Mouse (Mus musculus) gastrocnemius, adult 8-10 months (tissue): Measurements from ENCODE around the gene Vps37b. TPM values are rescaled to one million over a fixed set of nuclear protein-coding genes. Genes with fewer than 3 reads are reported as not detected.
"Not testable (repeated sequence)": the region's sequence is repeated elsewhere in the genome, so short reads cannot be mapped to it uniquely, and the experiment has no call there.

ENCODE experiments used
- DNase-seq, 2 experiments: peaks; one replicate each; pipeline ENCODE4 v3.0.0; 2022; ENCODE audit warnings: low spot score in 2 of 2
- total RNA-seq, 4 experiments: library from RNA; stranded (reverse); gene quantifications; 2 replicates each; pipeline ENCODE4 v1.2.4; 2022

Vps37b gene
- total RNA-seq = 1 to 10 TPM; 4.6 to 6.2 (median 5.1) TPM

DNA sequence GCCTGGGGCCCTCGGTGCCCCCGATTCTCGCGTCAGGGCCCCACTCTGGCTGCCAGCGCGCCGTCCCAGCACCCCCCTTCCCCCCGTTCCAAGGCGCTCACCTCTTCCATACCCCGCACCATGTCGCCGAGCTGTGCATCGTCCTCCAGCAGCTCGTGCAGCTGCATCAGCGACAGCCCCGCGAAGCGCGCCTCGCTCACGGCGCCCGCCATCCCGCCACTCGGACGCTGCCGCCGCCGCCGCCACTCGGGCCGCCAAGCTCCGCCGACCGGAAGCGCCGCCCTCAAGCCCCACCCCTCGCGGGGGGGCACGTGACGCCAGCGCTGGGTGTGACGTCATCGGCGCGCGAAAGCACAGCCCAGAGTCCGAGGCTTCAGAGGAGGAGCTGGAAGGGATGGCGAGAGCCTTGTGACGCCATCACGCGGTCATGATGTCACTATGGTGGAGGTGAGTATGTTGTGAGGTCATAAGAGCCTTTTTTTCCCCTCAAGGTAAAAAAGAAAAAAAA lies at the start of gene Vps37b:
Gene Vps37b (minus strand): TSS at position 270 of the 508 bp plus-strand sequence.
- DNase-seq = peak; percentile 75 to 79

DNA sequence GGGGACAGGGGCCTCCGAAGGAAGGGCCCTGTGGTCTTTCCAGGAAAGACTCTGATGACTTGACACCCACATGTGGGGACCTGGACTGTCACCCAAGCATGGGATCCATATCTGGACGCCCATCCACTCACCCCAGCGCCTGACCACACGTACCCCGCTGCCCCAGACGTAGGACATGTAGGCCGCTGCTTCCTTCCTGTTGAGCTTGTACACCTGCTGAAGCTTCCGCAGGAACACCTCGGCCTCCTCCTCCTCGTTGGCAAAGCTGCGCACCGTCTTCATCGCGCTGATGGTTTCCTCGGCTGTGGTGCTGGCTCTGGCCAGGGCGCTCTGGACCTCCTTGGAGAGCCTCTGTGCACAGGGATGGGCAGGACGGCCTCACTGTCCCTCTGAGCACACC lies 47.8 kb upstream of the Vps37b start:
- DNase-seq = no peak

DNA sequence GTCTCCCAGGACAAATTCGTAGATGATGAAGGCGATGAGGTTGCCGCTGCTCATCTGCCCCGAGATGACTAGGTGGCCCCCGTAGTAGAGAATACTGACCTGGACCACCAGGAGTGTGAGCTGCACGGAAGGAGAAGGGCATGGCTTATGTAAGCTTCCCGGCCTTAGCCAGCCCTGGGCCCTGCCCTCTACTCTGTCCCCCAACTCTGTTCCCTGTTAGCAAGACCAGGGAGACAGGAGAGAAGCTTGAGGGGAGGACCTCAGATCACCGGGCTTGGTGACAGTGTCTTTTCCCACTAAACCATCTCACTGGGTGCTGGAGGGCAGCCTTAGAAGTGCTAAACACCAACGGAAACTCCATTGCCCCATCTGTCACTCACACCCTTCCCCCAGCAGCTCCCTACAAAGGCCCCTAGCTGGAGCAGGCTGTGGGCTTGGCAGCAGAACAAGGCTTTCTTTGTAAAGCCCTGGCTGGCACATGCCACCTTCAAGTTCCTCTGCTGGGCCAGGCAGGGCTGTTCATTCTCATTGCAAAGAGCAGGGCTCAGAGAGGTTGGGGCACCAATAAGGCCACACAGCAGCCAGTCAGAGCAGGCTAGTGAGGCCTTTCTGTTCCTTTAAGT lies 46.8 kb upstream of the Vps37b start:
- DNase-seq = no peak

DNA sequence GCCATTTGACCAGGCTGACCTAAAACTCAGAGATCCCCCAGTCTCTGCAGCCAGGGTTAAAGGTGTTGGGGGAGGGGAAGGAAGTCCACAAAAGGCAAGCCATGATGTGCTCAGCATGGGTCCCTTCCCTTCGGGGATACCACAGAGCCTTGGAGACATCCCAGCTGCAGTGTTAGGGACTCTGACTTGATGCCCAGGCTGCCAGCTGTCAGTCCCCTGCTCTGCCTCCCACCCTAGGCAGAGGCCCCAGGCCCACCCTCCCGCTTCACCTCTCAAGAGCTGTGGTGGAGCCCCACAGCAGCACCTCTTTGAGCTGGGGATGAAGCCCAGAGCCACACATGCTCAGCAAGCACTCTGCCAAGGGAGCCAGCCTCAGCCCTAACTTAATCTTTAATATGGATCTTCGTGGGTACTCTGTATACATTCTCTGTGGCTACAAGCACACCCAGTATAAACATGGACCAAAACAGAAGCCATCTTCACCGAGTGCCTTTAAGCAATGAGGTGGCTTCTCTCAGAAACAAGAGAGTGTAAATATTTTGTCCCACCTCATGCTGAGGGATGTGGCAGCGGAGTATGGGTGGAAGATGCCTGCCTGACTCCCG lies 45.9 kb upstream of the Vps37b start:
- no peak for DNase-seq

DNA sequence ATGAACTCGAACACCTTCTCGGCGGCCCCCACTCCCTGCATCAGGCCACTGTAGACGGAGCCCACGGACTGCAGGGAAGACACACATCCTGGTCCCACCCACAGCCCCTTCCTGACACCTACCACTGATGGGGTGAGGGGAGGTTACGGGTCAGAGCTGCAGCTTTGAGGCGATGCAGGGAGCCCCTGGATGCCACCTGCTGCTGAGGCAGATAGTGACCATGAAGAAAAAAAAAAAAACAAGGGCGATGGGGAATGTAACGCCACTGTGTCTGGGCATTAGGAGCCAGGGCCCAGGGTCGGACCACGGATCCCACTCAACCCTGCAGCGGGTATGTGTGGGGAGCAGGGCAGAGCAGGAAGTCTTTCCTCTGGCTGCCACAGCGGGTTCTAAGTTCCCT lies 45.2 kb upstream of the Vps37b start:
- no peak for DNase-seq

DNA sequence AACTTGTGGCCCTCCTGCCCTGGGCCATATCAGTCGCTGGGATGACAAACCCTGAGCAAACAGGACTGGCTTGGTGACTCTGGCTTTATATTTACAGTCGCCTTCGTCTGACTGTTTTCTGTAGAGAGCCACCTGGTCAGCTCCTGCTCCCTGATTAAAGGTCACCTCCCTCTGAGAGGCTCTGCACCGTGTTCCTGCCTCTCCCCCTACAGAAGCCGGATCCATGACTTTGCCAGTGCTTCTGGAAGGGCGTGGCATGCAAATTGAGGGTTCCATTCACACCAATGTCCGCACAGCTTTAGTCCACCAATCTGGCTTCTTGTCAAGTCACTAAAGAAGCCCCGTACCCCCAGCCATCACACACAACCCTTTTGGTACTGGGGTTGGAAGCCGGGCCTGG lies 44.5 kb upstream of the Vps37b start:
- no peak for DNase-seq

DNA sequence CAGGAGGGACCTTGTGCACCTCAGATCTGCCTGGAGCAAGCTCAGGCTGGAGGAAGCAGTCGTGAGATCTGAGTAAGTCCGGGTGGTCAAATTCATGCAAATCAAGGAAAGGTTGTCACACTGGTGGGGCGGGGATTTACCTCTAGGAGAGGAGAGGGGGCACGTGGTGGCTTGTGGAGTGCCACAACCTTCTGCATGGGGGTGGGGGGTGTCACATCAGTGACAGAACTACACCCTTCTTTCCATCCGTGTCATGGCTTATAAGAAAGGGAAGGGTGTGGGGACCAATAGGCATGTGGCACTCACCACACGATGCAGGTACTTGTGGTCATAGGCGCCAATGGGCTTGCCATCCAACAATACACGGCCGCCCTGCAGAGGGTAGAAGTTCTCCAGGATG lies 43.6 kb upstream of the Vps37b start:
- no peak for DNase-seq

DNA sequence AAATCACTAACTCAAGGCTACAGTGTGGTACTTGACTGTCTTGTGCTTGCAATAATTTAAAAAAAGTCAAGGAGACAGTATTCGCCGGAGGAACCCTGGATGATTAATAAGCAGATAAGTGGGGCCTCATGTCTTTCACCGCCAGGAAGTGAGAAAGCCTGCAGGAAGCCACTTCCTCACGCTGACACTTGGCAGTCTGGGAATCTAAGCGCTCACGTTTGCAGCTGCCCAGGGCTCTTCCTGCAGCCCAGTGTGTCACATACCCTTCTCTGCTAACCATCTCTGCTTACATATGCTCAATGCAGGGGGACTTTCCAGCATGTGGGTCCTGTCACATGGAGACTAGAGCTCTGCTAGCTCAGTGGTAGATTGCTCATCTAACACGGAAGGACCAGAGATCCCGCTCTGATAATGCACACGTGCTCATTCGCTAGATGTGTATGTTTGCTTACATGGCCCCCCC lies 42.8 kb upstream of the Vps37b start:
- DNase-seq = no peak

DNA sequence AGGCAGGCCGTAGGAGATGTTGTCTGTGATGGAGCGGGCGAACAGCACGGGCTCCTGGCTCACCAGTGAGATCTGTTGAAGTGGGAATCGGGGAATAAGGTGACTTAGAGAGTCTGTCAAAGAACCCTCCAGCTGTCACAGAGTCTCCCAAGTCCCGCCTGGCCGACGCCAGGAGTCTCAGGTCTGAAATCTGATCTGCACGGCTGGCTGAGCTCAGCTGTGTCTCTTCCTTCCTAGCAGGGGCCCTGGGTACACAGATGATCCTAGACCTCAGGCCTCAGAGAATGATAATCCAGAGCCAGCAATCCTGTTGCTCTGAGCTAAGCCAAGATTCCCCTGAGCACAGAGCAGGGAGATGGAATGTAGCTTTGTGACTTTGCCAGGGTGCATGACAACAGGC lies 41.6 kb upstream of the Vps37b start:
- DNase-seq = peak; percentile 27 to 65

DNA sequence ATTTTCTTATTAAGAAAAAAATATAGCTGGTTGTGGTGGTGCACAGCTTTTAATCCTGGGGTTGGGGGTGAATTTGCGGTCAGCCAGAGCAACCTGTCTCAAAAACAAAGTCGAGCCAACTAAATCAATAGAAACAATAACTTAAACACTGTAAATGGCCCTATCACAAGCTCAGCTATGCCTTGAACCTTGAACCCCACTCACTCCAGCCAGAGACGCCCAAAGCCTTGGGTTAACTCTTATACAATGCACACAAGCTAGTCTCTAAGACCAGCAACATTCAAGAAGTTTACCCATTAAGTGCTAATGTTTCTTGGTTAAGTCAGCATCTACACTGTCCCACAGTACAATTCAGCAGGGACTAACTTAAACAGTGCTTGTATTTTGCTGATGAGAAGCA lies 37.6 kb upstream of the Vps37b start:
- no peak for DNase-seq

DNA sequence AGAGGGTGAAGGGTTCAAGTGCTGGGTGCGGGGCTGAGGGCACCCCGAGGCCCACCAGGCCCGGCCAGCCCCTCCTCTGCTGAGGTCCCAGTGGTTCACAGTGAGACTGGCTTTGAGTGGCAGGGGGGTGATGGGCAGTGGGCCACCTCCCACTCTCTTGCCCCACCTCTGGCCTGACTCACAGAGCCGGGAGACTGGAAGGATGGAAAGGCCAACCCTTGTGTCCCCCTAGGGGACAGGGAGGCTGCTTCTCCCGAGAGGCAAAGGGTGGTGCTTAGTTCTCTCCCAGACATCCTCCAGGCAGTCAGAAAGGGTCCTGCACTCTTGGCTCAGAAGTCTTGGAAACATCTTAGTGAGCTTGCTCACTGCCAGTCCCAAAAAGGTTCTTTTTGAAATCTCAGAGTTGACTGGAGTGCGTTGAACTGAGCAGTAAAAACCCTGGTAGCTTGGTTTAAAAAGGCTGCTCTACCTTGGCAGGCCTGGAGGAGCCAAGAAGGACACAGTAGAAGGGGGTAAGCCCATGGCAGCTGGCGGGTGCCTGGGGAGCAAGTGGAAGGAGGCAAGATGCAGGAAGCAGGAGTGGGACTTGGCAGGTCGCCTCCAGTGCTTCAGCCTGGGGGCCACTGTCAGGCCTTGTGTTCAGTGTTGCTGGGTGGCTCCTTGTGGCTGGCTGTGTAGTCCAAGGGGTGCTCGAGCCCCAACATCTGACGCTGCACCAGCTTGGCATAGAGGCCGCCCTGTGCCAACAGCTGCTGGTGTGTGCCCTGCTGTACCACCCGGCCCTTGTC lies 30.2 kb upstream of the Vps37b start:
- DNase-seq = no peak

DNA sequence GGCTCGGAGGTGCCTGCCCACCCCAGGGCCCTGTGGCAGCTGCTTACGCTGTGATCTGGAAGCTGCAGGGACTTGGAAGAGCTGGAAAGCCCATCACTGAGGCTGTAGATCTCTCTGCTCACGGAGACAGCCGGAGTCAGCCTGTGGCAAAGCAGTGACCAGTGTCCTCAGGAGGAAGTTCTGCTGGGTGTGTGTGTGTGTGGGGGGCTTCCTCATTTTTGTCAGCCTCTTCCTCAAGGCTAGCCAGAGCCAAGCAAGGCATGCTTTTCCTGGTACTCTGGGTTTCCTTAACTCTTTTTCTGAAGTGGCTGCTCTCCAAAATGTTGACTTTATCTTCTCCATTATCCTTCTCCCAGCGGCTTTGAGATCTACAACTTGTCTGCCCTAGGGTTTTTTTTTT lies 27.6 kb upstream of the Vps37b start:
- no peak for DNase-seq

DNA sequence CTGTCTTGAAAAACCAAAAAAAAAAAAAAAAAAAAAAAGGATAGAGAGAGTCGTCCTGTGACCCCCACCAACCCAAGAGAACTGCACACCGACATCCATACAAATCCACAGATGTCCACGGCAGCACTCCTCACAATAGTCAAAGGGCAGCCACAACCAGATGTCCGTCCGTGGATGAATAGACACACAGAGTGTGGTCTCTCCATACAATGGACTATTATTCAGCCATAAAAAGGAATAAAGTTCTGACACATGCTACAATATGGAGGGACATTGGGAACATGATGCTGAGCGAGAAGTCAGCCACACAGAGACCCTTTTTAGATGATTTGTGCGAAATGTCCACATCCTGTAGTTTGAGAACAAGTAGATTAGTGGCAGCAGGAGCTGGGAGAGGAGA lies 26.7 kb upstream of the Vps37b start:
- no peak for DNase-seq

DNA sequence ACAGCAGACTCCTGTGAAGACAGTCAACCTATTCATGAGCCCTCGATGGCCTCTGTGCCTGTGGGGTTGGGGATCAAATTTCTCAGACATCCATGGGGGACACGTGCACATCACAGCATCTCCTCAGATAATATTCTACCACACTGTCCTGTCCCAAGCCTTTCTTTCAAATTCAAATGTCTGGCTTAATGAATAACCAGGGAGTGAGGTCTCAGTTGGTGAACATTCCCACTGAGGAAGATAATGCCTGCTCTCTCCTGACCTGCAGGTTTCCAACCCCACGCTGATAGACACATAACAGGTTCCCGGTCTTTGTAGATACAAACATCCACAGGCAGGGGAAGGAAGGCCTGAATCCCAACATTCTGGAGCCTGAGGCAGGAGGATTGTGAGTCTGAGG lies 24.9 kb upstream of the Vps37b start:
- DNase-seq = no peak

DNA sequence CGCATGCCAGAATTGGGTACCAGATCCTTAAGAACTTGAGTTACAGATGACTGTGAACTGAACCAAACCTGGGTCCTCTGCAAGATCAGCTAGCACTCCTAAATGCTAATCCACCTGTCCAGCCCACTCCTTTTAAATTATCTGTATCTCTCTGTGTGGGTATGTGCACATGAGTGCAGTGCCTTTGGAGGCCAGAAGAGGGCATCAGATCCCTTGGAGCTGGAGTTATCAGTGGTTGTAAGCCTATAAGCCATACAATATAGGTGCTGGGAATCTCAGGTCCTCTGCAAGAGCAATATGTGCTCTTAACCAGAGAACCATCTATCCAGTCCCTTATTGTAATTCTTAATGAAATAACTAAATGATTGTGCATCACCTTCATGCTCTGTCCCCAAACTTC lies 24.1 kb upstream of the Vps37b start:
- DNase-seq = no peak

DNA sequence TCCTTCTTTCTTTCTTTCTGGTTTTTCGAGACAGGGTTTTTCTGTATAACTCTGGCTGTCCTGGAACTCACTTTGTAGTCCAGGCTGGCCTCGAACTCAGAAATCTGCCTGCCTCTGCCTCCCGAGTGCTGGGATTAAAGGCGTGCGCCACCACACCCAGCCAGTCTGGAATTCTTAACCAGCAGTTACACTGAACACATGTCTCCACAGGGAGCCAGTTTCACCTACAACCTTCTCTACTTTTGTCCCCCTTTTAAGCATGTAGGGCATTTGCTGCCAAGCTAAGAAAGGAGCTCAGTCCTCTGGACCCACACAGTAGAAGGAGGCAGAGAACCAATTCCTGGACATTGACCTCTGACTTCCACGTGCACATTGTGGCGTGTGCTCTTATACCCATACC lies 20.6 kb upstream of the Vps37b start:
- not testable (repeated sequence) for DNase-seq

DNA sequence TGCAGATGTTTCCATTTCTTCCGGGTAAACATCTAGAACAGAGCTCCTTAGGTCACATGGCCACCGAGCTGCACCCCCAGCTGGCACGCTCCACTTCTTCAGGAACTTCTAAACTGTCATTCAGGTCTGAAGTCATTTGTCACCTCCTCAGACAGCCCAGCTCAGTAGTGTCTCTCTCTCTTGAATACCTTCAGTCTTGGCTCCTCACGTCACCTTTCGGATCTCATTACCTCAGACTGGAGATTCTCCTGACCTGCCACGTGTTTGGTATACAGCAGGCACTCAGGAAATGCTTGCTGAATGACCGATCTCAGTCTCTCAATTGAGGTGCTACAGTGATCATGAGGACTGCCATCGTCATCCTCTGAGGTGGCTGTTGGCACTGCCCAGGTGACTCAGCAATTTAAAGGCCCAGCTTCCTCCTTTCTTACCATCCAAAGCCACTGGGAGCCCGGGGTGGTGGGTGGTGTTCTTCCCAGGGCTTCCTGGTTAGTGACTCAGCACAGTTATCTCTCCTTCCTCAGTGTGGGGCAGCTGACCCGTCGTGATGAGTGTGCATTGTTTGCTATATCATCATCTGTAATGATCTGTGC lies 19.9 kb upstream of the Vps37b start:
- DNase-seq = no peak

DNA sequence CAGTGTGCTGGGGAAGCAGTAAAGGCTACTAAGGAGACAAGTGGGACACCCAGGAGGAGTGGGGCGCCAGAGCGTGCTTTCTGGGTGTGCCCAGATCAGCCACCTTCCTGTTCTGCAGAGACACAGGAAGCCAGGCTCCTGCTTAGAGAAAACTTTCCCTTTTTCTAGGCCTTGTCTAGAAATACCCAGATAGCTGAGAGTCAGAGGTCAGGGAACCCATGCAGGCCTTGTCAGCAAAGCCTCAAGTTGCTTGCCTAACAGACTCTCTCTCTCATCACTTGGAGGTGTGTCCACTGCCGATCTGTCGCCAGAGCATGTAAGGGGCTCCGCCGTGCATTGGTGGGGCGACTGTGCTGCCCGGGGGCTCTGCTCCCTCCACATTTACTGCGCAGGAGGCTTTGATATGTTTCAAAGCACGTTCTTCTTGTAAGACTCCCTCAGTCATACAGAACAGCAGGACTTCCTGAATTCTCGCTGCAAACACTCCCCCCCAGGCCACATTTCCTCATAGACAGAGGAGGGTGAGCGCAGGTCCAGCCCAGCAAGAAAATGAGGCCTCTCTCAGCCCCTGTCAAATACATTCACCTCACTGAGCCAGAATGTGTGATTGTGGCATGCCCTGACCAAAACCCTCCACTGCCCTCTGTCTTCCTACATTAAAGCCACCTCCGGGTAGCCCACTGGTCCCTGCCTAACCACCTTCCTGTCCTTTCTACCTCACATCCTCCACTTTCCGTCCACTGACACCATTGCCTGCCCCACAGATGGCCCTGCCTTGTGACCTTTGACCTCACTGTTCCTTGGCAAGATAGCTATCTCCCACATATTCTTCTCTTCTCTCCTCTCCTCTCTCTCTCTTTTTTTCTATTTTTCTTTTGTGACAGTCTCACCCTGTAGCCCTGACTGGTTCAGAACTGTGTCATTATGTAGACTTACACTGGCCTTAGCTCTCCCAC lies 18.3 kb upstream of the Vps37b start:
- DNase-seq = no peak

DNA sequence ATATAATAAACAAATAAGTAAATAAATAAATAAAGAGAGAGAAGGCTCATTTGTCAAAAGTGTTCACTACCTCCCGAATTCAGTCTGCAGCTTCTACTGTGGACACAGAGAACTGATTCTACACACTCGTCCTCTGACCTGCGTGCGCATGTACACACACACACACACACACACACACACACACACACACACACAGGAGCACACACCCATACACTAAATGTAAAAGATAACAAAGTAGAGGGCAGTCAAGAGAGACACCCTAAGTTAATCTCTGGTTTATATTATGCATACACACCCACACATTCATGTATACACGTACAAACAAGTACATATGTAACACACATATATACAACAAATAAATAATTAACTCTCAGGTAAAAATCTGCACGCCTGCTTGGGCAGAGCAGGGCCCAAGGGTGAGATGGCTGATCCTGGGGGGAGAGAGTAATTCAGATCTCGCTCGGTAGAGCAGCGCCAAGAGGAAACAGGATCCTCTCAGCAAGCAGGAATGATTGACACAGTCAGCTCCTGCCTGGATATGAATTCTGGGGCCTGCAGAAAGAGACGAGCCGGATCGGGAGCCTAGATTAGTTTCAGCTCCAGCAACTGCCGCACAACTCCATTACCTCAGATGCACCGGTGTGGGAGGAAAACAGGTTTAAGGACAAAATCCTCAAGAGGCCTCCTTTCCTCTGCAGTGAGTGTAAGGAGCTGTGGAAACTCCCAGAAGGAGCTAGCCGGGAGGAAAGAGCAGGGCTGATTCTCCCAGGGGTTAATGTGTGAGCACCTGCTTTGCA lies 17.4 kb upstream of the Vps37b start:
- DNase-seq = peak in 1 of 2 experiments; percentile 40
